Mouse (Mus musculus) olfactory bulb, adult 2 months (tissue): ENCODE measurements around the gene Tlcd1.

Experiments
- CTCF ChIP-seq: fragments of 200-500 bp; IDR thresholded peaks from 2 replicates; pipeline ENCODE4 v1.5.1; 2012; ENCODE audit warnings: low read depth, mild to moderate bottlenecking, low read length, moderate library complexity; ENCODE audit not compliant: insufficient read depth
- POLR2A ChIP-seq: fragments of 200-500 bp; IDR thresholded peaks from 2 replicates; pipeline ENCODE4 v1.6.1; 2012; ENCODE audit warnings: mild to moderate bottlenecking, low read depth, low read length, moderate library complexity; ENCODE audit not compliant: insufficient read depth

- no peak for TF ChIP-seq CTCF
- TF ChIP-seq POLR2A: no peak
Observed at GRCm38 (mm10) chr11:78151161-78151560, 25.4 kb upstream of the Tlcd1 start.
